Mouse (Mus musculus) forebrain, embryonic 13.5 days (tissue): Measurements from ENCODE around the gene Dock6. TPM values are rescaled to one million over a fixed set of nuclear protein-coding genes. Genes with fewer than 3 reads are reported as not detected.
"Not testable (repeated sequence)": the region's sequence is repeated elsewhere in the genome, so short reads cannot be mapped to it uniquely, and the experiment has no call there.

Source experiments
- ATAC-seq: fragments of 200-750 bp; cut with Nextera tagmentation; 2 replicates; pipeline ENCODE4 v1.8.0; 2017
- H3K27ac ChIP-seq: fragments of 300-500 bp; sonication (generic); 2 replicates; pipeline ENCODE4 v1.5.1; 2015; ENCODE audit warnings: inconsistent platforms, mild to moderate bottlenecking, moderate library complexity
- H3K27me3 ChIP-seq: fragments of 300-500 bp; sonication (generic); 2 replicates; pipeline ENCODE4 v1.6.1; 2015; ENCODE audit warnings: mild to moderate bottlenecking, inconsistent platforms
- H3K36me3 ChIP-seq: fragments of 300-500 bp; sonication (generic); 2 replicates; pipeline ENCODE4 v1.6.1; 2015; ENCODE audit warnings: mild to moderate bottlenecking, inconsistent platforms; ENCODE audit not compliant: poor library complexity, severe bottlenecking
- H3K4me1 ChIP-seq: fragments of 300-500 bp; sonication (generic); 2 replicates; pipeline ENCODE4 v1.6.1; 2015; ENCODE audit warnings: inconsistent platforms
- H3K4me2 ChIP-seq: fragments of 300-500 bp; sonication (generic); 2 replicates; pipeline ENCODE4 v1.6.1; 2015; ENCODE audit warnings: inconsistent platforms, mild to moderate bottlenecking, moderate library complexity
- H3K4me3 ChIP-seq: fragments of 300-500 bp; sonication (generic); 2 replicates; pipeline ENCODE4 v1.5.1; 2015; ENCODE audit warnings: mild to moderate bottlenecking, inconsistent platforms
- H3K9ac ChIP-seq: fragments of 300-500 bp; sonication (generic); 2 replicates; pipeline ENCODE4 v1.6.1; 2015; ENCODE audit warnings: mild to moderate bottlenecking, inconsistent platforms
- H3K9me3 ChIP-seq: fragments of 300-500 bp; sonication (generic); replicated peaks from 2 replicates; pipeline ENCODE4 v1.6.1; 2016; ENCODE audit warnings: inconsistent platforms
- WGBS: fragments of 180-500 bp; shearing (Covaris S2); methylation state at CpG from one replicate; pipeline ENCODE4 v1.1.7; 2015; 5-methylcytosine and 5-hydroxymethylcytosine counted together
- polyA plus RNA-seq: library from polyadenylated mRNA; unstranded; fragments of >200 nt; fragmentation: Nextera tagmentation; extraction: Ambion mirVana; gene quantifications from 2 replicates; pipeline ENCODE4 v1.2.1, GENCODE M21; 2015

The Dock6 gene
- polyA plus RNA-seq, 1 experiment from 2014 or later = 13.9 TPM

GRCm38 (mm10) chr9:21860349-21860748 is 7.9 kb upstream of the Dock6 start:
- not testable (repeated sequence) for H3K4me3 ChIP-seq, H3K9me3 ChIP-seq, H3K4me2 ChIP-seq, H3K9ac ChIP-seq, H3K27me3 ChIP-seq, ATAC-seq, H3K27ac ChIP-seq, H3K4me1 ChIP-seq, H3K36me3 ChIP-seq
- WGBS = 67% methylated on average over 6 of the region's 6 CpGs

GRCm38 (mm10) chr9:21859606-21860005 is 7.2 kb upstream of the Dock6 start:
- Histone ChIP-seq H3K4me1 (no peaks in the 10 kb centered on the region), H3K27ac (no peak overlapping the region), H3K4me3 (no peak overlapping the region), H3K27me3 (no peaks in the 10 kb centered on the region), H3K9me3 (no peaks in the 10 kb centered on the region), H3K9ac (no peak overlapping the region), H3K36me3 (no peaks in the 10 kb centered on the region), H3K4me2 (no peak overlapping the region)
- 97% methylated on average over 3 of the region's 3 CpGs for WGBS
- ATAC-seq = no peak

GRCm38 (mm10) chr9:21858084-21858483 is 5.6 kb upstream of the Dock6 start:
- Histone ChIP-seq H3K4me2 (no peak overlapping the region), H3K9ac (no peak overlapping the region), H3K27ac (no peak overlapping the region), H3K36me3 (no peaks in the 10 kb centered on the region), H3K27me3 (no peaks in the 10 kb centered on the region), H3K4me1 (no peaks in the 10 kb centered on the region), H3K9me3 (no peaks in the 10 kb centered on the region), H3K4me3 (no peak overlapping the region)
- ATAC-seq = no peak
- 82% methylated on average over 6 of the region's 6 CpGs for WGBS

- 84% methylated on average over 2 of the region's 2 CpGs for WGBS
- H3K27me3 ChIP-seq = no peaks in the 10 kb centered on the region
Measured at GRCm38 (mm10) chr9:21857501-21857900, 5.1 kb upstream of the Dock6 start.

GRCm38 (mm10) chr9:21854894-21855293 is 2.5 kb upstream of the Dock6 start:
- H3K36me3 ChIP-seq = no peaks in the 10 kb centered on the region
- H3K4me1 ChIP-seq = peaks cover 7% of the 10 kb centered on the region; the same call in 1 of the 2 replicates
- H3K4me2 ChIP-seq = no peak overlapping the region
- no peak overlapping the region for H3K27ac ChIP-seq
- H3K27me3 ChIP-seq = no peaks in the 10 kb centered on the region
- ATAC-seq = no peak
- WGBS = 90% methylated on average over 6 of the region's 6 CpGs
- H3K9me3 ChIP-seq = no peaks in the 10 kb centered on the region
- no peak overlapping the region for H3K9ac ChIP-seq
- no peak overlapping the region for H3K4me3 ChIP-seq

More at GRCm38 (mm10) chr9:21857501-21857900, 5.1 kb upstream of the Dock6 start:
- Histone ChIP-seq H3K4me2 (no peak overlapping the region), H3K27ac (no peak overlapping the region), H3K36me3 (no peaks in the 10 kb centered on the region), H3K4me3 (no peak overlapping the region), H3K9ac (no peak overlapping the region), H3K4me1 (no peaks in the 10 kb centered on the region), H3K9me3 (no peaks in the 10 kb centered on the region)
- no peak for ATAC-seq

GRCm38 (mm10) chr9:21853961-21854360 is 1.5 kb upstream of the Dock6 start:
- no peak for ATAC-seq
- Histone ChIP-seq H3K4me3 (no peak overlapping the region), H3K9ac (no peak overlapping the region), H3K27ac (no peak overlapping the region), H3K9me3 (no peaks in the 10 kb centered on the region), H3K4me2 (no peak overlapping the region), H3K36me3 (no peaks in the 10 kb centered on the region), H3K4me1 (peaks cover 7% of the 10 kb centered on the region; the same call in 1 of the 2 replicates), H3K27me3 (no peaks in the 10 kb centered on the region)
- WGBS = 82% methylated on average over 5 of the region's 5 CpGs

GRCm38 (mm10) chr9:21851084-21851483 is 1.4 kb downstream of the Dock6 start:
- no peak overlapping the region for H3K27ac ChIP-seq
- H3K36me3 ChIP-seq = no peaks in the 10 kb centered on the region
- ATAC-seq = no peak
- peaks cover 19% of the 10 kb centered on the region; the same call in 1 of the 2 replicates for H3K4me1 ChIP-seq
- H3K27me3 ChIP-seq = no peaks in the 10 kb centered on the region
- H3K9ac ChIP-seq = no peak overlapping the region
- H3K9me3 ChIP-seq = no peaks in the 10 kb centered on the region
- H3K4me3 ChIP-seq = no peak overlapping the region
- WGBS = 81% methylated on average over 3 of the region's 3 CpGs
- H3K4me2 ChIP-seq = no peak overlapping the region

- H3K36me3 ChIP-seq = 0 out of 2 replicates have a peak, but pooled peaks cover 3% of the 10 kb centered on the region
- no peaks in the 10 kb centered on the region for H3K27me3 ChIP-seq
- no peak overlapping the region for H3K4me3 ChIP-seq
- H3K4me2 ChIP-seq = no peak overlapping the region
- no peaks in the 10 kb centered on the region for H3K9me3 ChIP-seq
- no peak overlapping the region for H3K9ac ChIP-seq
- no peak for ATAC-seq
- H3K4me1 ChIP-seq = peaks cover 19% of the 10 kb centered on the region; the same call in 1 of the 2 replicates
- 82% methylated on average over 7 of the region's 7 CpGs for WGBS
- no peak overlapping the region for H3K27ac ChIP-seq
Measured at GRCm38 (mm10) chr9:21849691-21850677, 2.5 kb downstream of the Dock6 start.

GRCm38 (mm10) chr9:21847926-21848325 is 4.5 kb downstream of the Dock6 start:
- no peak overlapping the region for H3K27ac ChIP-seq
- WGBS = 16% methylated on average over 10 of the region's 10 CpGs

GRCm38 (mm10) chr9:21847425-21847824 is 5.0 kb downstream of the Dock6 start:
- WGBS = 27% methylated on average over 3 of the region's 3 CpGs
- no peak overlapping the region for H3K9ac ChIP-seq
- no peak for ATAC-seq

More at GRCm38 (mm10) chr9:21847926-21848325, 4.5 kb downstream of the Dock6 start:
- no peaks in the 10 kb centered on the region for H3K27me3 ChIP-seq
- no peak overlapping the region for H3K4me2 ChIP-seq
- no peak overlapping the region for H3K4me3 ChIP-seq
- no peak for ATAC-seq
- H3K9ac ChIP-seq = no peak overlapping the region
- peaks cover 19% of the 10 kb centered on the region; the same call in 1 of the 2 replicates for H3K4me1 ChIP-seq
- H3K9me3 ChIP-seq = no peaks in the 10 kb centered on the region
- 0 out of 2 replicates have a peak, but pooled peaks cover 3% of the 10 kb centered on the region for H3K36me3 ChIP-seq

GRCm38 (mm10) chr9:21846755-21847341 is 5.6 kb downstream of the Dock6 start:
- WGBS = 26% methylated on average over 10 of the region's 11 CpGs
- Histone ChIP-seq H3K36me3 (0 out of 2 replicates have a peak, but pooled peaks cover 3% of the 10 kb centered on the region), H3K27ac (no peak overlapping the region), H3K27me3 (no peaks in the 10 kb centered on the region), H3K4me2 (no peak overlapping the region), H3K4me3 (no peak overlapping the region), H3K4me1 (0 out of 2 replicates have a peak, but pooled peaks cover 13% of the 10 kb centered on the region), H3K9ac (0 out of 2 replicates have a peak overlapping the region, but pooled peaks have one; percentile 27), H3K9me3 (no peaks in the 10 kb centered on the region)
- no peak for ATAC-seq

More at GRCm38 (mm10) chr9:21847425-21847824, 5.0 kb downstream of the Dock6 start:
- Histone ChIP-seq H3K9me3 (no peaks in the 10 kb centered on the region), H3K36me3 (0 out of 2 replicates have a peak, but pooled peaks cover 3% of the 10 kb centered on the region), H3K4me2 (no peak overlapping the region), H3K4me3 (no peak overlapping the region), H3K4me1 (peaks cover 18% of the 10 kb centered on the region; the same call in 1 of the 2 replicates), H3K27ac (no peak overlapping the region), H3K27me3 (no peaks in the 10 kb centered on the region)
